Mouse (Mus musculus) heart, adult 2 months (tissue): ENCODE results near the gene Kcnc1.

Experiments
- CTCF ChIP-seq: fragments of 200-600 bp; IDR thresholded peaks from 2 replicates; pipeline ENCODE4 v1.8.1; 2022; ENCODE audit warnings: antibody characterized with exemption, mild to moderate bottlenecking, moderate library complexity
- POLR2A ChIP-seq: fragments of 200-500 bp; IDR thresholded peaks from 2 replicates; pipeline ENCODE4 v1.6.1; 2011; ENCODE audit warnings: mild to moderate bottlenecking, low read depth, low read length, control low read depth; ENCODE audit not compliant: insufficient read depth

- no peak for TF ChIP-seq POLR2A
- TF ChIP-seq CTCF: no peak
Measured at GRCm38 (mm10) chr7:46459605-46460245, 63.4 kb downstream of the Kcnc1 start.
